Mouse (Mus musculus) layer of hippocampus, postnatal 10 days (tissue): Measurements from ENCODE around the gene Cxcr2. TPM values are rescaled to one million over a fixed set of nuclear protein-coding genes. Genes with fewer than 3 reads are reported as not detected.

Source experiments
- DNase-seq, 2 experiments: peaks; one replicate each; pipeline ENCODE4 v3.0.0; 2021; ENCODE audit warnings: low spot score in 2 of 2
- long read RNA-seq: library from polyadenylated mRNA; stranded (forward); transcript quantifications from one replicate; pipeline ENCODE4 v2.0.0, GENCODE M21; 2023
- total RNA-seq, 2 experiments: library from RNA; stranded (reverse); gene quantifications; 2 replicates each; pipeline ENCODE4 v1.2.3; 2021

Gene Cxcr2
- under 1 TPM; 0.13 to 0.25 TPM for total RNA-seq
- long read RNA-seq = 0 reads

- DNase-seq = no peak
Observed at GRCm38 (mm10) chr1:74153461-74154184, at the start of gene Cxcr2. TSS of gene Cxcr2 (plus strand) at chr1:74153989.

- no peak for DNase-seq
Observed at GRCm38 (mm10) chr1:74105660-74106059, 48.1 kb upstream of the Cxcr2 start.

GRCm38 (mm10) chr1:74106214-74106613 lies 47.6 kb upstream of the Cxcr2 start:
- no peak for DNase-seq

DNA sequence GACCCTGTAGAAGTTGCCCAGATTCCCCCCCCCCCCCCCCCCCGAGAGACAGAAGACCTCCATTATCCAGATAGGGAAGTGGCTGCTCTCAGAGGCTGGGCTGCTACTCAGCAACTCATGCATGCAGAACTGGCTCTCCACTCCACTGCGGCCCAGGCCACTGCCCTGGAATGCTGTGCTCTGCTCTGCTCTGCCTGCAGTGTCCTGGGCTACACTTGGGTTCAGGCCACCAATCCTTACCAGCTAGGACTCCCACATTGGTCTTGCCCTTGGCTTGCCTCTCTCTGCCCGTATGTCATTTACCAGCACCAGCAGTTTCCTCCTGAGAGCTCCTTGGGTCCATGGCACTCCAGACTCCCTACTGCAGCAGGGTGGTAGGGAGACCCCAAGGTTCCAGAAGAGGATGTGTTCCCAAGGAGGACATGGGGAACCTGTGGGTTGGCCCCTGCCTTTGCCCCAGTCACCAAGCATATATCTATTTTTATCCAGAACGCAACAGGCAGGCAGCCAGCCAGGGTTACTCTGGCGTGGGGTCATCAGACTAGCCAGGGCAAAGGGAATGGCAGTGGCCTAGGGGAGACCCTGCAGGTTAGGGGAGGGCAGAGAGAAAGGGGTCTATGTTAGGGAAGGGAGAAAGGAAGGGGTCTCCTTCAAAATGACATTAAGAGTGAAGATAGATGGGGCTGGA lies 45.7 kb upstream of the Cxcr2 start:
- no peak for DNase-seq

GRCm38 (mm10) chr1:74109670-74110069 lies 44.1 kb upstream of the Cxcr2 start:
- no peak for DNase-seq

GRCm38 (mm10) chr1:74110932-74111695 lies 42.7 kb upstream of the Cxcr2 start:
- DNase-seq = peak; percentile 54 to 58

GRCm38 (mm10) chr1:74111696-74112030 lies 42.1 kb upstream of the Cxcr2 start:
- no peak for DNase-seq

GRCm38 (mm10) chr1:74113071-74113470 lies 40.7 kb upstream of the Cxcr2 start:
- no peak for DNase-seq

GRCm38 (mm10) chr1:74117876-74118275 lies 35.9 kb upstream of the Cxcr2 start:
- DNase-seq = no peak

DNA sequence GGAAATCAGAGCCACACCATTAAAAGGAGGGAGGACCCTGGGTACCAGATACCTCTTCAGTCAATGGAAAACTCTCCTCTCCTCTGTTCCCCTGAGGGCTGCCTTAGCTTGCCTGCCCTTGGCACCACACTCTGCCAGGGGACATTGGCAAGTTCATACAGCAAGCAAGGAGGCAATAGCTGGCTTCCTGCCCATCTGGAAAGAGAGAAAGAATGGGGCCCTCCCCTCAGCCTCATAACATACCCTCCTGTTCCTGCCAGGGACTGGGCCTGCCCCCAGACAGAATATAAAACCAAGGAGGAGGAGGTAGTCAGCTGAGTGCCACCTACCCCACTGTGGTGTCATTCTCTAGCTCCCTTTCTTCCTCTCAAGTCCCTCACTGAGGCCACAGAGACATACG lies 34.7 kb upstream of the Cxcr2 start:
- peak; percentile 27 to 53 for DNase-seq

DNA sequence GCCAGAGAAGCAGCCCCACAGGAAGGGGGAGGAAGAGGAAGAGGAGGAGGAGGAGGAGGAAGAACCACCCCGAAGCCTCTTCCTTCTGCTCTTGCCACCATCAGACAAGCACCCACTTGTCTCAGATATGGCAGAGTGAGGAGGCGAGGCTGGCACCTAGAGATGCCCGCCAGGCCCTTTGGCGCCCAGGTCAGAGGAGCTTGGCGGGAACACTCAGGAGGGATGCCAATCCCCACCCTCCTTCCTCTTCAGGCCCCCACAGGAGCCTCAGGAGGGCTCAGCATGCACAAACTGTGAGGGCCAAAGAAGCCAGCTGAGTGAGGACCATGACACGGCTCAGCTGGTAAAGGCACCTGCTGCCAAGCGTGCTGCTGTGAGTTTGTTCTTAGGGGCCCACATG lies 32.7 kb upstream of the Cxcr2 start:
- no peak for DNase-seq

GRCm38 (mm10) chr1:74121821-74122576 lies 31.8 kb upstream of the Cxcr2 start:
- peak; percentile 55 to 67 for DNase-seq

DNA sequence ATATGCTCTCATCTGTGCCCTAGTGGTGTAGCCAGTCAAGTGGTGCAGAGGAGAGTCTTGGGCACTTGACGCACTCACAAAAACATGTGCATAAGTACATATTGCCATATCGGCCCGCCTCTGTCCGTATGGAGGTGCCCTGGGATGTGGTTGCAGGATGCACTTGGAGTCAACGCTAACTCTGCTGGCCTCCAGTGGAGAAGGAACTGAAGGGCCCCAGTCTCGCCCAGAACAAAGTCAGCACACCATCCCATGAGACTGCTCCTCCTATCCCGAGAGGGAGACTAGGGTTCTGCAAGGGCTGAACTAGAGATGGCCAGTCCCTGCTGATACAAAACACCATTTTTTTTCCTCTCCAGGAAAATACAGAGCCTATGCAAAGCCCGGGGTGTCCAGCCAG lies 30.6 kb upstream of the Cxcr2 start:
- DNase-seq = no peak

DNA sequence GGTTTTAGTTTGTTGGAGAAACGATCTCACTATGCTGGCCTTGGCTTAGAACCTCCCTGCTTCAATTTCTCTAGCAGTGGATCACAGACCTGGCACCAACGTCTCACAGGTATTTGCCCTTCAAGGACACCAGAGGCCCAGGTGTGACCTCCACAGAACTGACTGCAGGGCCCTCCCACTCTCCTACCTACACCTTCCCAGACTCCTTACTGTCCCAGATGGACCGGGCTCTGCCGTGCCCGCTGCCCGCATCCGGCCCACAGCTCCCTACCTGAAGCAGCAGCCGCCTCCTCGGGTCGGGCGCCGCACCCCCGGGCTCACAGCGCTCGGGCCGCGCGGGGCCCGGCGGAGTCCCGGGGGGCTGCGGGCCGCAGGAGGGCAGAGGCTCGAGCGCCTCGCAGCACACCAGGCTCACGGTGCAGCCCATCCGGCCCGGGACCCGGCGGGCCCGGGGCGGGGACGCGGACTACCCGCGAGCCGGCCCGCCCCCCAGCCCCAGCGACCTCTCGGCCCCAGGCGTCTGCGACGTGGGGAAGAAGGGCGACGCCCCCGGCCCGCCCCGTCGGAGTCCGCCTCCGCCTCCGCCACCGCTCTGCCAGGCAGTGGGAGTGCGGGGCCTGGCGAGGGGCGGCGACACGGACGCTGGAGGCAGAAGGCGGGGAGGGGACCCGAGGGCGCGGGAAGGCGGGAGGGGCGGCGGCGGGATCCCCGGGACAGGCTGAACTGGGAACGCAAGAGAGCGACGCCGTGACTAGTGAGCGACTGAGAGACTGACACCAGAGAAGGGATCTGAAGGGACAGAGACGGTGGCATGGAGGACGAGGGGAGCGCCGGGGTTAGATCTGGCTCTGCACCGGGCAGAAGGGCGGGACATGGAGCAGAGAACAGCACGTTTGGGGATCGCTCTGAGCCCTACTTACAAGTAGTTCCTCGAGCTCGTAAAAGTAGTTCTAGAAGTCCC lies 29.5 kb upstream of the Cxcr2 start, which contains the start of gene Tns1:
Gene Tns1, minus strand, starts transcription at position 429 of the 961 bp plus-strand sequence.
- peak; percentile 24 to 35 for DNase-seq

- peak; percentile 70 to 79 for DNase-seq
Observed at GRCm38 (mm10) chr1:74124991-74125552, 28.7 kb upstream of the Cxcr2 start, which contains the start of gene Rufy4. TSS of gene Rufy4 (plus strand) at chr1:74125541.

DNA sequence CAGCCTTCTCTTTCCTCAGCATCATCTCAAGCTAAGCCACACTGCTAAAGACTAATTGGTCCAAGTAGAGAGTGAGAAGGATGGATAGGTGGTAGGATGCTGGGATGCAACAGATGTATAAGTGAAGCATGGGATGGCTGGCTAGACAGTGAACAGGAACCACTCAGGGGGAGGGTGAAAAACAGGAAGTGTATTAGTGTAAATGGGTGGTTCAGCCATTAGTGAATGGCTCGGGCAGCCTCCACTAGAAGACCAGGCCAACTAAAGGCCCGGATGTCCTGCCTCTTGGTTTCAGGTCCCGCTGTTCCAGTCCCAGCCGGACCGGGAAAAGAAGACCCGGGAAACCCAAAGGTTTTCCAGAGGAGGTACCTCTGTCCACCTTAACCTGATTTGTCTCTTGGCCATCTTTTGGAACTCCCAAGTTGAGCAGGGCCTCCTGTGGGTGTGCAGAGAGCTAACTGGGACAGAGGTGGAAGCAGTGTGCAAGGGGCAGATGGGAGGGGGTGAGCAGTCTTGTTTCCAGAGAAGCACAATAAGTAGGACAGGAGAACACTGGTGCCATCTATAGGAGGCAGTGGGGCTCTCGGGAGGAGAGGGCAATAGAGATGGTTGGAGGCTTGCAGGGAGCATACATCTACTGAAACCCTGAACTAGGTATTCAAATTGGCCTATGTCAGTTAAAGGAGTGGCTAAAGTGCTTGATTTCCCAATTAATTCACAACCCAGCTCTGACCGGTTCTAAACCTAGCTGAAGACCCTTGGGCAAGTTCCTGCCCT lies 22.7 kb upstream of the Cxcr2 start:
- no peak for DNase-seq

GRCm38 (mm10) chr1:74132011-74132410 lies 21.8 kb upstream of the Cxcr2 start:
- no peak for DNase-seq

DNA sequence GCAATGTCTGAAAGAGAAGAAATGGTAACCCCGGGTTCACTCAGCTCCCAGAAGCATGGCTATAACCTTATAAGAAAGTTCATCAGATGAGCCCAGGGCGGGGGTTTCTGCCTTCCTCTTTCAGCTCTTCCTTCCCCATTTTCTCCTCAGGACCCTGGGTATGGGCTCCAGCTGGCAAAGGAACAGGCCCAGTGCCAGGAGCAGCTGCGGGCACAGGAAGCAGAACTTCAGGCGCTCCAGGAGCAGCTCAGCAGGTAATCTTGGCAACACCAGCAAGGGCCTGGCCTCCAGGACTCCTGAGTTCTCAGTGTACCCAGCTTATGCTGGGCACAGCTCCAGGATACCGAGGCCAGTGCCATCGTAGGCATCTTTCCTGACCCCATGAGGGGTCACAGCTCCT lies 19.8 kb upstream of the Cxcr2 start:
- no peak for DNase-seq
